Mouse (Mus musculus) midbrain, postnatal 0 days (tissue): ENCODE measurements at regions not wholly inside any gene's neighbourhood (a gene's known extent, or its start where the extent isn't known, plus 50 kb on each side); places are given as distances from the start of the nearest gene placed in this dataset.
"Not testable (repeated sequence)": the region's sequence is repeated elsewhere in the genome, so short reads cannot be mapped to it uniquely, and the experiment has no call there.

Source experiments
- ATAC-seq: fragments of 200-750 bp; cut with Nextera tagmentation; 2 replicates; pipeline ENCODE4 v1.8.0; 2017; ENCODE audit warnings: moderate number of reproducible peaks, mild to moderate bottlenecking, moderate TSS enrichment, moderate library complexity; ENCODE audit not compliant: low FRiP score
- DNase-seq: peaks from one replicate; pipeline ENCODE4 v3.0.0-alpha.2; 2015; ENCODE audit warnings: low spot score
- H3K27ac ChIP-seq: fragments of 300-500 bp; sonication (generic); 2 replicates; pipeline ENCODE4 v1.5.1; 2014; ENCODE audit warnings: low read depth, mild to moderate bottlenecking, low read length, mixed read lengths
- H3K27me3 ChIP-seq: fragments of 300-500 bp; sonication (generic); 2 replicates; pipeline ENCODE4 v1.6.1; 2014; ENCODE audit warnings: low read length, control low read depth, mixed read lengths; ENCODE audit not compliant: insufficient read depth
- H3K36me3 ChIP-seq: fragments of 300-500 bp; sonication (generic); 2 replicates; pipeline ENCODE4 v1.6.1; 2014; ENCODE audit warnings: low read length, control low read depth, mixed read lengths; ENCODE audit not compliant: insufficient read depth
- H3K4me1 ChIP-seq: fragments of 300-500 bp; sonication (generic); 2 replicates; pipeline ENCODE4 v1.6.1; 2014; ENCODE audit warnings: mild to moderate bottlenecking, control low read depth, antibody characterized with exemption, low read length, mixed read lengths; ENCODE audit not compliant: insufficient read depth
- H3K4me2 ChIP-seq: fragments of 300-500 bp; sonication (generic); 2 replicates; pipeline ENCODE4 v1.6.1; 2014; ENCODE audit warnings: low read depth, mild to moderate bottlenecking, low read length, mixed read lengths; ENCODE audit not compliant: poor library complexity, severe bottlenecking
- H3K4me3 ChIP-seq: fragments of 300-500 bp; sonication (generic); 2 replicates; pipeline ENCODE4 v1.5.1; 2014; ENCODE audit warnings: low read depth, mild to moderate bottlenecking, low read length, moderate library complexity
- H3K9ac ChIP-seq: fragments of 300-500 bp; sonication (generic); replicated peaks from 2 replicates; pipeline ENCODE4 v1.6.1; 2014; ENCODE audit warnings: mild to moderate bottlenecking, low read length, moderate library complexity, mixed read lengths; ENCODE audit not compliant: poor library complexity, severe bottlenecking
- H3K9me3 ChIP-seq: fragments of 300-500 bp; sonication (generic); 2 replicates; pipeline ENCODE4 v1.6.1; 2016; ENCODE audit warnings: low read length, control low read depth
- CTCF ChIP-seq: IDR thresholded peaks from 2 replicates; pipeline ENCODE4 v1.5.1; 2016; ENCODE audit warnings: antibody characterized with exemption, mild to moderate bottlenecking
- WGBS: fragments of 180-500 bp; shearing (Covaris S2); extraction: QIAGEN DNeasy Blood & Tissue Kit; methylation state at CpG from one replicate; pipeline ENCODE4 v1.1.7; 2014; 5-methylcytosine and 5-hydroxymethylcytosine counted together

- WGBS: 92% methylated on average over 6 of the region's 6 CpGs
- Histone ChIP-seq H3K36me3 (no peaks in the 10 kb centered on the region), H3K4me3 (no peak overlapping the region), H3K27ac (no peak overlapping the region), H3K4me1 (no peaks in the 10 kb centered on the region), H3K27me3 (no peaks in the 10 kb centered on the region), H3K4me2 (no peak overlapping the region), H3K9ac (no peak overlapping the region), H3K9me3 (no peaks in the 10 kb centered on the region)
- DNase-seq (no peak), ATAC-seq (no peak)
- no peak for TF ChIP-seq CTCF
Measured at GRCm38 (mm10) chr3:54580339-54580738, 112.3 kb upstream of the Supt20 start.

DNA sequence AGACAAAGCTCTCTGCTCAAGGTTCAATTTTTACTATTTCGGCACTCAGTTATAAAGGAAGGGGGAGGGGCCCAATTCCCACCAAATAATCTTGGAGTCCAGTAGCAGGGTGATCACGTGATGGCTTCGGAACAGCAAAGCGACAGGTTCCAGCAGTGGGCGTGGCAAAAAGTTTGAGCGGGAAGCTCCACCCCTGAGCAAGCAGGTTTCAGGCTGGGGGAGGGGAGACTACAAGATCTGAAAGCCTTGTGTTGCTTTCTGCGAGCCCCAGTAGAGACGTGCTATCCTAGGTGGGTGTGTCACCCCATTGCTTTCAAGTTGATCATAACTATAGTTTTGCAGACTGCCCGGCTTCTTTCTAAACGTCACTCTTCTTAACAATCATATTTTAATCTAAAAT is 106.8 kb upstream of the Supt20 start:
- ATAC-seq, H3K36me3 ChIP-seq, H3K27ac ChIP-seq, H3K4me1 ChIP-seq, H3K4me2 ChIP-seq, H3K27me3 ChIP-seq, DNase-seq, H3K9me3 ChIP-seq, H3K4me3 ChIP-seq, H3K9ac ChIP-seq: not testable (repeated sequence)
- WGBS: 92% methylated on average over 9 of the region's 10 CpGs

DNA sequence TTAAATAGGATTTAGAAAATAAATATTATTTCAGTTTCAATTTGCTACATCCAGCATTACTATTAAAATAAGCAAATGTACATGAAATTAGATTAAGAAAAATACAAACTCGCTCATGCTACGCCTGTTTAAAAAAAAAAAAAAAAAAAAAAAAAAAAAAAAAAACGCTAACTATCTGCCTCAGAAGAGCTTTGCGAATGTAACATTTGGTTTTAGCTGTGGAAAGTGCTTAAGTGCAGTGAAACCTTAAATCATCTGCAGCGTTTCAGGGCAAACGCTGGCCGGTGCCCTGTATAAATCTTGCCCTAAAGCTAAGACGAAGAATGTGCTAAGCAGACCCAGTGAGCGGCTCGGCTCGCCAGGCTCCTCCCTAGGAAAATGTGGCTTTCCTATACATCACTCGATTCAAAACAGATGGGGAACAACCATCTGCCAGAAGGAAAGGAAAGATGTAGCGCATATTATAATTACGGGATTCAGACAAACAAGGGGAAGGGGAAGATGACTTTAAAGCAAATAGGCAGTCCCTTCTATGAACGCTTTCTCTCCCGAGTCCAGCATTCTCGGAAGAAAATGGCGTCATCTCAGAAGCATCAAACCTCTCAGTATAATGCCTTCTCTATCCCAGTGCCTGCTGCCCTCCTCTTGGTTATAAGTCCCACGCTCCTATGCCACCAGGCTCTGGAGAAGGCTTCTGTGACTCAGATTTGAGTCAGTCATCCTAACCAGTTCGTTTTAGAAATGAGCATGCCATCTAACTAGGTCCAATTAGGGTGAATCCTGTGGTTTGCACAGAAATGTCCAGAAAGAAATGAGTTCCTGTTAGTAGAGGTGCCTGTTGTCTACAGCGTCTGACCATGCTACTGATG is 105.2 kb upstream of the Supt20 start:
- H3K9ac ChIP-seq: no peak overlapping the region
- no peaks in the 10 kb centered on the region for H3K36me3 ChIP-seq
- DNase-seq (peak; percentile 5), ATAC-seq (no peak)
- H3K27ac ChIP-seq: no peak overlapping the region
- H3K9me3 ChIP-seq: no peaks in the 10 kb centered on the region
- TF ChIP-seq CTCF: no peak
- no peak overlapping the region for H3K4me3 ChIP-seq
- no peak overlapping the region for H3K4me2 ChIP-seq
- no peaks in the 10 kb centered on the region for H3K4me1 ChIP-seq
- 80% methylated on average over 21 of the region's 21 CpGs for WGBS
- H3K27me3 ChIP-seq: no peaks in the 10 kb centered on the region

DNA sequence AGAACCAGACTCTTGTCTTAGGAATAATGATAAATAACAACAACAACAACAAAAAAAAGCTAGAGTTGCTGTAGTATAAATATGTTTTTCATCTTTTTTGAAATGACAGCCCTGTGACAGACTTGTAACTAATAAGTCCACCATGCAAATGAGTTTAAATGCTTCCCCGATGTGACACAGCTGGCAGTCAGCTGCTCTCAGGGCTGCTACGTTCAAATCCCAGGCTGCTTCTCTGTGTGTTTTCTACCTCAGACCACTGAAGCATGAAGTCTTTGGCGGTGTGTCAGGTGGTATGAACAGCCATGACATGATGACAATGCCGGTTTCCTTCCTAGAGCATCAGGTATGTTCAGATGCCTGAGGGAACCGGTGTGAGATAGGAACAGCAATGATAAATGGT is 104.4 kb upstream of the Supt20 start:
- no peak for ATAC-seq
- H3K4me1 ChIP-seq: no peaks in the 10 kb centered on the region
- no peak overlapping the region for H3K9ac ChIP-seq
- no peaks in the 10 kb centered on the region for H3K36me3 ChIP-seq
- H3K4me3 ChIP-seq: no peak overlapping the region
- 52% methylated on average over 5 of the region's 5 CpGs for WGBS
- no peak for TF ChIP-seq CTCF
- H3K4me2 ChIP-seq: no peak overlapping the region
- no peaks in the 10 kb centered on the region for H3K27me3 ChIP-seq
- H3K9me3 ChIP-seq: no peaks in the 10 kb centered on the region
- peak; percentile 11 for DNase-seq
- no peak overlapping the region for H3K27ac ChIP-seq

- no peak for DNase-seq
- H3K4me1 ChIP-seq: no peaks in the 10 kb centered on the region
- H3K9ac ChIP-seq: no peak overlapping the region
- no peak overlapping the region for H3K27ac ChIP-seq
- TF ChIP-seq CTCF: no peak
- H3K27me3 ChIP-seq: no peaks in the 10 kb centered on the region
- no peaks in the 10 kb centered on the region for H3K36me3 ChIP-seq
- no peak for ATAC-seq
- WGBS: 57% methylated on average over 9 of the region's 9 CpGs
- no peak overlapping the region for H3K4me2 ChIP-seq
- no peak overlapping the region for H3K4me3 ChIP-seq
- H3K9me3 ChIP-seq: no peaks in the 10 kb centered on the region
Measured at GRCm38 (mm10) chr3:54589976-54590375, 102.6 kb upstream of the Supt20 start.

- no peaks in the 10 kb centered on the region for H3K27me3 ChIP-seq
- WGBS: 73% methylated on average over 3 of the region's 3 CpGs
- DNase-seq: no peak
- no peak overlapping the region for H3K4me2 ChIP-seq
- TF ChIP-seq CTCF: peak; percentile 51
- no peak for ATAC-seq
- no peaks in the 10 kb centered on the region for H3K9me3 ChIP-seq
- H3K9ac ChIP-seq: no peak overlapping the region
- H3K27ac ChIP-seq: no peak overlapping the region
- no peaks in the 10 kb centered on the region for H3K36me3 ChIP-seq
- no peaks in the 10 kb centered on the region for H3K4me1 ChIP-seq
- H3K4me3 ChIP-seq: no peak overlapping the region
Measured at GRCm38 (mm10) chr3:54591160-54591559, 101.4 kb upstream of the Supt20 start.
